Mouse (Mus musculus) right cerebral cortex, postnatal 14 days (tissue): ENCODE results near the gene Slc22a20.

Experiments used
- DNase-seq: peaks from one replicate; pipeline ENCODE4 v3.0.0; 2022

The Slc22a20 gene

DNA sequence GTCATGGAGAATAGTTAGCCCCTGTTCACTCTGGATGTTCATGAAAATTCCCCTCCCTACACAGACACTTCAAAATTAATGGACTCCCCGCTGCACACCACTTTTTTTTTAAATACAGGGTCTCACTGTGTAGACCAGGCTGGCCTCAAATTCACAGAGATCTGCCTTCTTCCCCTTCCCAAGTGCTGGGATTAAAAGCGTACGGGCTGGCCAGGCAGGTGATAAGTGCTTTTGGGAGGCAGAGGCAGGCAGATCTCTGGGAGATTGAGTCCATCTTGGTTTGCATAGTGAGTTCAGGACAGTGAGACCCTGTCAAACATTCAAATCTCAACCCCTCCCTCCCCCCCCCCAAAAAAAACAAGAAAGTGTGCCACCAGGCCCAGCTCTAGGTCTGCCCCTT, 63.0 kb downstream of the Slc22a20 start:
- no peak for DNase-seq

DNA sequence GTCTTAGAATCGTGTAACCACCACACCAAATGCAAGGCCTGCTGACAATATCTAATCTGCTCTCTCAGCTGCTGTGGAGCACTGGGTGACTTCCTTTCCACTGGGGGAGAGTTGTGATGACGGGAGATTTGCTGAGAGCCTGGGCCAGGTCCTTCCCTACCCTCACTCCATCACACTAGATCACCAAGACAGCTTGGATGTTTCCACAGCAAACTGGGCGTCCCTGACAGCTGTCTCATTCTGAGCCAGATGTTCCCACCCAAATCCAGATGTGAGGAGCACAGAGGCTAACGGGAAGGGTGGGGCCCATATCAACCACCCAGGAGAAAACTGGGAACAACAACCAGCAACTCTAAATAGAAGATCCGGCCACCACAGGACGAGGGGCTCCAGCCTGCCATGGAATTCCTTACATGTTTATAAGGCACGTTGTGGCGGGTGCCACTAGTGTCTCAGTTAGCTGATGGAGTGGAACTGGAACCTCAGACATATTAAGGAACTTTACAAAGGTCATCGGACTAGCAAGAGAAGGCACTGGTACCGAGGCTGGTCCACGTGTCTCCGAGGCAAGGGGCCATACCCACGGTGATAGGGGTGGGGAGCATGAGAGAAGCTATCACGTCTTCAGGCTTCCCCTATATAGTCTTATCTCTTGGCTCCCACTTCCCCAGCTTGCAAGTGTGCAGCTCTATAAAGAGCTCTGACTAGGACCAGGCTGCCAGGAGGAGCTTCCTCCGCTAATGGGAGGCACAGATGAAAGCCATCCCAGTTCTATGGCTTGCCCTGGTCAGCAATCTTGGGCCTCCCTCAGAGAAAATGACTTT, 63.6 kb downstream of the Slc22a20 start:
- no peak for DNase-seq

DNA sequence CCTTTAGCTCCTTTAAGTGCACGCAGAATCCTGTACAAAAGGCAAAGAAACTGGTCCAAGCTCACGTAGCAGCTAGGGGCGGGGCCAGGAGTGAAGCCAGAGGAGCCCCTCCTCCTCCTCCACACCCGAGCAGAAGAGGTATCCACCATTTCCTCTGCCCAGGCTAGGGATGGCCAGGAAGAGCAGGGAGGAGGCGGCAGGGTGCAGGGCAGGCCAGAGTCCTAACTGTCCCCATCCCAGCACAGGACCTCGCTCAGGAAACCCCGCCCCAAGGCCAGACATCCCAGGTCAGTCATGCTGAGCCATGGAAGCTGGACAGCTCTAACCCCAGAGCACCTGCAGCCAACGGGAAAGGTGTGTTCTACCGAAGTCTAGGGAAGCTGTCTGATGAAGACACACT, 64.2 kb downstream of the Slc22a20 start:
- DNase-seq: no peak
